Mouse (Mus musculus) ES-Bruce4 (cell line): ENCODE data around the gene Pip4k2a. TPM values are rescaled to one million over a fixed set of nuclear protein-coding genes. Genes with fewer than 3 reads are reported as not detected.

Source experiments
- H3K27ac ChIP-seq: 2 replicates; pipeline ENCODE4 v1.5.1; 2012; ENCODE audit warnings: low read length, inconsistent platforms; ENCODE audit not compliant: insufficient read depth
- H3K27me3 ChIP-seq: 2 replicates; pipeline ENCODE4 v1.6.1; 2012; ENCODE audit warnings: mild to moderate bottlenecking, low read length, inconsistent platforms; ENCODE audit not compliant: control insufficient read depth, poor library complexity, insufficient read depth, severe bottlenecking
- H3K36me3 ChIP-seq: 2 replicates; pipeline ENCODE4 v1.6.1; 2012; ENCODE audit warnings: inconsistent platforms, mild to moderate bottlenecking, low read length, moderate library complexity; ENCODE audit not compliant: control insufficient read depth, poor library complexity, insufficient read depth, severe bottlenecking
- H3K4me1 ChIP-seq: one replicate; pipeline ENCODE4 v1.8.1; 2011; ENCODE audit warnings: low read length; ENCODE audit not compliant: control insufficient read depth, insufficient read depth
- H3K4me3 ChIP-seq: 2 replicates; pipeline ENCODE4 v1.5.1; 2011; ENCODE audit warnings: low read depth, mild to moderate bottlenecking, low read length
- H3K9ac ChIP-seq: 2 replicates; pipeline ENCODE4 v1.6.1; 2012; ENCODE audit warnings: low read depth, mild to moderate bottlenecking, inconsistent platforms; ENCODE audit not compliant: poor library complexity, severe bottlenecking
- H3K9me3 ChIP-seq: replicated peaks from 2 replicates; pipeline ENCODE4 v1.6.1; 2012; ENCODE audit warnings: mild to moderate bottlenecking, low read length, inconsistent platforms; ENCODE audit not compliant: control insufficient read depth, poor library complexity, insufficient read depth, severe bottlenecking
- CTCF ChIP-seq: IDR thresholded peaks from one replicate; pipeline ENCODE4 v1.8.1; 2011; ENCODE audit warnings: low read depth, low read length
- EP300 ChIP-seq: IDR thresholded peaks from 2 replicates; pipeline ENCODE4 v1.6.1; 2011; ENCODE audit warnings: low read depth, low read length; ENCODE audit not compliant: insufficient read depth
- POLR2A ChIP-seq: IDR thresholded peaks from one replicate; pipeline ENCODE4 v1.8.1; 2011; ENCODE audit warnings: low read length; ENCODE audit not compliant: insufficient read depth
- polyA plus RNA-seq: library from polyadenylated mRNA; stranded (reverse); fragments of >200 nt; gene quantifications from 2 replicates; pipeline ENCODE4 v1.2.4, GENCODE M21; 2011; ENCODE audit warnings: low read depth; ENCODE audit not compliant: missing spikeins, insufficient read depth, insufficient read length

The Pip4k2a gene
- polyA plus RNA-seq, 1 experiment, result 9.6 TPM

- Histone ChIP-seq H3K27ac (no peak overlapping the region), H3K9ac (no peak overlapping the region), H3K4me3 (no peak overlapping the region), H3K4me1 (no peaks in the 10 kb centered on the region), H3K9me3 (no peaks in the 10 kb centered on the region), H3K36me3 (no peaks in the 10 kb centered on the region), H3K27me3 (no peaks in the 10 kb centered on the region)
- TF ChIP-seq POLR2A, result no peak
- no peak for TF ChIP-seq CTCF
- no peak for TF ChIP-seq EP300
Measured at GRCm38 (mm10) chr2:18853345-18853744, 144.6 kb downstream of the Pip4k2a start.

DNA sequence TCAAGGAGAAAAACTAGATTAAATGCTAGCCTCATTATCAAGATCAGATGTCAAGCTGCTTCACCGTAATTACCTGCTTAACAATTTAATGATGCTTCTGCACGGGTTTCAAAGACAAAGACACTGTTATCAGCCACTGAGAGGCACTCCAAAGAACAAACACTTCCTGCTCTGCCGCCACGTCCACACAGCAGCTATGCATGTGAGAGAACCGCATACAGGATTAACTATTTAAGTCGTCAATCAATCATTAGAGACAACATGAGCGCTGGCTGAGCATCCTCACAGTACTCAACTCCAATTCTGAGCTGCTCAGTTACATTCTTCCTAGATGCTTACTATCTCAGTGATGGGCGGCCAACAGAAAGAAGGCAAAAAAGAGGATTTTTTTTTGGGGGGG lies 147.3 kb downstream of the Pip4k2a start:
- H3K9ac ChIP-seq, result no peak overlapping the region
- TF ChIP-seq CTCF (no peak), POLR2A (no peak), EP300 (no peak)
- no peaks in the 10 kb centered on the region for H3K36me3 ChIP-seq
- H3K27me3 ChIP-seq, result no peaks in the 10 kb centered on the region
- H3K4me3 ChIP-seq, result no peak overlapping the region
- no peaks in the 10 kb centered on the region for H3K9me3 ChIP-seq
- H3K4me1 ChIP-seq, result no peaks in the 10 kb centered on the region
- no peak overlapping the region for H3K27ac ChIP-seq

- Histone ChIP-seq H3K36me3 (no peaks in the 10 kb centered on the region), H3K4me3 (no peak overlapping the region), H3K27me3 (no peaks in the 10 kb centered on the region), H3K27ac (no peak overlapping the region), H3K9me3 (no peaks in the 10 kb centered on the region), H3K9ac (no peak overlapping the region), H3K4me1 (no peaks in the 10 kb centered on the region)
- no peak for TF ChIP-seq CTCF
- no peak for TF ChIP-seq EP300
- TF ChIP-seq POLR2A, result no peak
Measured at GRCm38 (mm10) chr2:18848074-18848629, 149.8 kb downstream of the Pip4k2a start.

DNA sequence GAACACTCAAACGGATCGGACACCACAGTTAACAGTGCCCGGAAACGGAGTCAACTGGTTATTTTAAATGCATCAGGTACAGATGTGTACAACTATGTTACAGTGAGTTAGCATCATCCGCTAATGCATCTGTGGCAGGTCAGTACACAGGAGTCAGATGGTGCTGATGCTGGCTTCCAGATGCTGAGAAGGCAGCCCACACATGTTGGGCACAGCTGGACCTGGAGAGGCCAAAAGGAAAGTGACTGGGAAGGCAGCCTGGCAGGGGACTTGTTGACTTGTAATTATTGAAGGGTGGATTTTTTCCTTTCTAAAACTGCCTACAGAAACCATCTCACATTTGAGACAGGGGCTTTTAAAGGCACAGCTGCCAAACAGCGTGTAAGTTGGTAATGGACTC lies 155.4 kb downstream of the Pip4k2a start:
- H3K27ac ChIP-seq, result no peak overlapping the region
- H3K9ac ChIP-seq, result no peak overlapping the region
- H3K4me3 ChIP-seq, result no peak overlapping the region
- no peaks in the 10 kb centered on the region for H3K4me1 ChIP-seq
- H3K36me3 ChIP-seq, result no peaks in the 10 kb centered on the region
- no peaks in the 10 kb centered on the region for H3K9me3 ChIP-seq
- H3K27me3 ChIP-seq, result no peaks in the 10 kb centered on the region
- no peak for TF ChIP-seq POLR2A
- TF ChIP-seq EP300, result no peak
- no peak for TF ChIP-seq CTCF

DNA sequence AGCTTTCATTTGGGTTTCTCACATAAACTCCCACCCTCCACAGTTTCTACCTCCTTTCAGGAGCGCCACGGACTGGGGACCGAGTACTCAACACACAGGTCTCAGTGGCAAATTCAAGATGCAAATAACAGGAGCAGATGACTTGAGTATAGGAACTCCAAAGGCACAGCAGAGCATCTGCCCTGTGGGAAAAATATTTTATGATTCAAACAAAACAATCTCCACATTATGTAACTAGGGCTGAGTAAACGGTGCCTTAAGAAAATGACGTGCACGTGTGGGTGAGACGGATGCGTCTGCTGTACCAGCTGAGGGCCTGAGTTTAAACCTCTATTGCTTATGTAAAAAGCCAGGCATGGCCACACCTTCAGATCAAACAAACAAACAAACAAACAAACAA lies 156.9 kb downstream of the Pip4k2a start:
- no peaks in the 10 kb centered on the region for H3K4me1 ChIP-seq
- H3K4me3 ChIP-seq, result no peak overlapping the region
- no peak overlapping the region for H3K27ac ChIP-seq
- H3K9me3 ChIP-seq, result no peaks in the 10 kb centered on the region
- no peak overlapping the region for H3K9ac ChIP-seq
- no peaks in the 10 kb centered on the region for H3K27me3 ChIP-seq
- H3K36me3 ChIP-seq, result no peaks in the 10 kb centered on the region
- TF ChIP-seq EP300, result no peak
- no peak for TF ChIP-seq CTCF
- no peak for TF ChIP-seq POLR2A

DNA sequence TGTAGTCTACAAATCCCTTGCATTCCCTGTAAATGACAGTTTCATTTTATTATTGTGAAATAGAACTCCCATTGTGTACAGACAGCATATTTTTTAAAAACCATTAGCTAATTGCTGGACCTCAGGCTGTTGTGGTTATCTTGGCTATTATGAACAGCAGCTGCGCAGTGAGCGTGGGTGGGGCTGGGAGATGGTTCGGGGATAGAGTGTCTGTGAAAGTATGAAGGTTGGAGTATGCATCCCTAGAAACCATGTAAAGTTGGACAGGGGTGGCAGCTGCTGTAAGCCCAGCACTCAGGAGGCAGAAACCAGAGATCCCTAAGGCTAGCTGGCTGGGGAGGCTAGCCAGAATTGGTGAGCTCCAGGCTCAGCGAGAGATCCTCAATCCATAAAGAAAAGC lies 158.4 kb downstream of the Pip4k2a start:
- no peak for TF ChIP-seq POLR2A
- no peak for TF ChIP-seq EP300
- TF ChIP-seq CTCF, result no peak
- no peak overlapping the region for H3K4me3 ChIP-seq
- no peaks in the 10 kb centered on the region for H3K36me3 ChIP-seq
- no peaks in the 10 kb centered on the region for H3K9me3 ChIP-seq
- no peak overlapping the region for H3K27ac ChIP-seq
- H3K9ac ChIP-seq, result no peak overlapping the region
- no peaks in the 10 kb centered on the region for H3K4me1 ChIP-seq
- H3K27me3 ChIP-seq, result no peaks in the 10 kb centered on the region
